Mouse (Mus musculus): ENCODE data around the gene Mafk.

DNA sequence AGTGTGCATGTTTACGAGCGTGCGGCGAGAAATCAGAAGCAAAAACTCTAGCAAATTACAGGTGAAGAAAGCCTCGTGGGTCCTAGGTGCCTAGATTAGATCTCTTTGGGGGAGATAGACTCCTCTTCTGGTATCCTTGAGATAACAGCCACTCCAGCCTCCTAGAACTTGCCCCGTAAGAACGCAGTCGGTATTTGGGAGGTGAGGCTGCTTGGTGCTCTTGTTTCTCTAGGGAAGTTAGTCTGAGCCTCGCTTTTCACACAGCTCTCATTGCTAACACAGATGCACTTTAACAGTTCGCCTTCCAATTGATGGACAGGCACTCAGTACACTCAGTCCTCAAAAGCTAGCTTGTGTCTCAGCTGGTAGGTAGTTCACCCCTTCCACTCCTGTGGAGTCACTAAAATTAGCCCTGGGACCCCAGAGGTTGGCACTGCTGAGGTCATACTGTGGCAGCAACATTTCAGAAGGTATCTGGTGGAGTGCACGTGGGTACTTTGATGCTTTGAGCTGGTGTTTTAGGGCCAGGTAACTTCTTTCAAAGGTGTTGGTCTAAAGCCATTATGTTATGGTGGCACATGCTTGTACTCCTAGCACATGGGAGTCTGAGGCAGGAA lies 954 bp downstream of the Mafk start:
- no peak for TF ChIP-seq POLR2A (IDR thresholded peaks at IDR 0.05; ENCODE audit: control insufficient read depth, low read depth, low read length)
- TF ChIP-seq CTCF (IDR thresholded peaks at IDR 0.05; ENCODE audit: control insufficient read depth, insufficient read depth, insufficient replicate concordance, low read depth, low read length), result no peak

All from testis, adult 2 months (tissue).